Mouse (Mus musculus) C2C12 (cell line): ENCODE data around the gene Adcy5.

Source experiments
- CTCF ChIP-seq: IDR thresholded peaks from one replicate; pipeline ENCODE4 v1.5.1; 2011; ENCODE audit not compliant: control insufficient read depth, insufficient read depth, insufficient read length
- USF1 ChIP-seq: IDR thresholded peaks from one replicate; pipeline ENCODE4 v1.6.1; 2011; ENCODE audit warnings: low read depth, mild to moderate bottlenecking, control low read depth, moderate library complexity

GRCm38 (mm10) chr16:35178516-35178915 lies 23.8 kb downstream of the Adcy5 start:
- no peak for TF ChIP-seq USF1
- no peak for TF ChIP-seq CTCF
